Mouse (Mus musculus): Measurements from ENCODE around the gene Pnpla6.

DNA sequence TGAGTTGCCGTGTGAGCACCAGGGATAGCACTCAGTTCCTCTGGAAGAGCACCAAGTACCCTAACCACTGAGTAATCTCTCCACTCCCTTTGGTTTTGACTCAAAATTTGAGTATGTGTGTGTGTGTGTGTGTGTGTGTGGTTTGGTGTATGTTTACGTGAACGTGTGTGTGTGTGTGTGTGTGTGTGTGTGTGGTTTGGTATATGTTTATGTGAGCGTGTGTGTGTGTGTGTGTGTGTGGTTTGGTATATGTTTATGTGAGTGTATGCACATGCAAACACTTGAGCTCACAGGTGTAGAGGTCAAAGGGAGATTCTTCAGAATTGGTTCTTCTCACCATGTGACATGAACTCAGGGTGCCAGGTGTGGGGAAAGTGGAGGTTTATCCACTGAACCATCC, 40.9 kb downstream of the Pnpla6 start:
- TF ChIP-seq POLR2A (IDR thresholded peaks at IDR 0.05; ENCODE audit: low read depth, low read length) = no peak
- no peak for TF ChIP-seq CTCF (conservative IDR thresholded peaks at IDR 0.05; ENCODE audit: insufficient read depth, insufficient read length, low read depth, low read length)

All from kidney, adult 2 months (tissue).